Mouse (Mus musculus) heart, adult 2 months (tissue): ENCODE results near the gene Gon7. TPM values are rescaled to one million over a fixed set of nuclear protein-coding genes. Genes with fewer than 3 reads are reported as not detected.
A peak's percentile ranks its signal among the peaks of the same experiment; 100 is the strongest.

ENCODE experiments used
- DNase-seq, 2 experiments: peaks; one replicate each; pipeline ENCODE4 v3.0.0; 2021
- H3K27ac ChIP-seq: fragments of 200-600 bp; 2 replicates; pipeline ENCODE4 v1.8.1; 2022
- H3K27me3 ChIP-seq: fragments of 200-500 bp; 2 replicates; pipeline ENCODE4 v1.6.1; 2012; ENCODE audit warnings: mild to moderate bottlenecking, low read length, inconsistent platforms, mixed read lengths; ENCODE audit not compliant: control insufficient read depth, insufficient read depth
- H3K36me3 ChIP-seq: fragments of 200-500 bp; 2 replicates; pipeline ENCODE4 v1.6.1; 2012; ENCODE audit warnings: low read length, inconsistent platforms; ENCODE audit not compliant: control insufficient read depth, insufficient read depth
- H3K4me1 ChIP-seq: fragments of 200-500 bp; 2 replicates; pipeline ENCODE4 v1.6.1; 2011; ENCODE audit warnings: low read length; ENCODE audit not compliant: control insufficient read depth, insufficient read depth
- H3K4me3 ChIP-seq: fragments of 200-600 bp; 2 replicates; pipeline ENCODE4 v1.8.1; 2022
- H3K79me2 ChIP-seq: fragments of 200-500 bp; replicated peaks from 2 replicates; pipeline ENCODE4 v1.6.1; 2012; ENCODE audit warnings: mild to moderate bottlenecking, inconsistent platforms, low read length, moderate library complexity, mixed read lengths; ENCODE audit not compliant: control insufficient read depth, insufficient read depth
- H3K9ac ChIP-seq: fragments of 200-500 bp; 2 replicates; pipeline ENCODE4 v1.6.1; 2012; ENCODE audit warnings: low read depth, mild to moderate bottlenecking, control low read depth, inconsistent platforms, low read length, mixed read lengths
- CTCF ChIP-seq: fragments of 200-600 bp; IDR thresholded peaks from 2 replicates; pipeline ENCODE4 v1.8.1; 2022; ENCODE audit warnings: antibody characterized with exemption, mild to moderate bottlenecking, moderate library complexity
- EP300 ChIP-seq: fragments of 200-500 bp; IDR thresholded peaks from 2 replicates; pipeline ENCODE4 v1.6.1; 2011; ENCODE audit warnings: low read depth, low read length, control low read depth; ENCODE audit not compliant: insufficient read depth
- POLR2A ChIP-seq: fragments of 200-500 bp; IDR thresholded peaks from 2 replicates; pipeline ENCODE4 v1.6.1; 2011; ENCODE audit warnings: mild to moderate bottlenecking, low read depth, low read length, control low read depth; ENCODE audit not compliant: insufficient read depth
- WGBS: fragments of 180-500 bp; shearing (Covaris S2); methylation state at CpG from one replicate; pipeline ENCODE4 v1.1.7; 2018; 5-methylcytosine and 5-hydroxymethylcytosine counted together
- intact Hi-C: fragments of 180-260 bp; cut with DNase I; formaldehyde crosslinking; loops from one replicate; pipeline ENCODE4 v1.15.1; 2025
- polyA plus RNA-seq: library from polyadenylated mRNA; depleted of rRNA; stranded (reverse); fragments of >200 nt; gene quantifications from 2 replicates; pipeline ENCODE4 v1.2.3, GENCODE M21; 2012
- total RNA-seq, 2 experiments: library from RNA; stranded (reverse); gene quantifications; 2 replicates each; pipeline ENCODE4 v1.2.3; 2021

Gon7 gene
- total and polyA plus RNA-seq, 3 experiments = 5.9 to 10.4 (median 9.8) TPM

GRCm38 (mm10) chr12:102782841-102783240 lies 25.2 kb upstream of the Gon7 start:
- no peaks in the 10 kb centered on the region for H3K27me3 ChIP-seq
- WGBS = 86% methylated on average over 5 of the region's 5 CpGs
- no peaks in the 10 kb centered on the region for H3K4me1 ChIP-seq
- H3K36me3 ChIP-seq = no peaks in the 10 kb centered on the region; the same call in 1 of the 2 replicates
- H3K4me3 ChIP-seq = no peak overlapping the region
- H3K9ac ChIP-seq = no peak overlapping the region
- DNase-seq = no peak
- no peaks in the 10 kb centered on the region for H3K79me2 ChIP-seq
- no peak for TF ChIP-seq POLR2A
- no peak for TF ChIP-seq CTCF
- TF ChIP-seq EP300 = no peak
- intact Hi-C loops = loop anchor here (10.0 kb wide), 1 partner anchor 282 kb away; no protein-coding TSS in a partner anchor
- H3K27ac ChIP-seq = no peak overlapping the region

- Histone ChIP-seq H3K36me3 (no peaks in the 10 kb centered on the region), H3K27me3 (no peaks in the 10 kb centered on the region), H3K9ac (no peak overlapping the region), H3K27ac (no peak overlapping the region), H3K4me1 (no peaks in the 10 kb centered on the region), H3K4me3 (no peak overlapping the region), H3K79me2 (no peaks in the 10 kb centered on the region)
- WGBS = 57% methylated on average over 3 of the region's 3 CpGs
- TF ChIP-seq EP300 = no peak
- peak; percentile 44 for TF ChIP-seq CTCF
- DNase-seq = no peak
- intact Hi-C loops = no loop called here
These were observed 21.8 kb upstream of the Gon7 start for GRCm38 (mm10) chr12:102779452-102779851.

GRCm38 (mm10) chr12:102778151-102778550 lies 20.5 kb upstream of the Gon7 start:
- intact Hi-C loops = no loop called here
- Histone ChIP-seq H3K36me3 (no peaks in the 10 kb centered on the region), H3K9ac (no peak overlapping the region), H3K27ac (no peak overlapping the region), H3K27me3 (no peaks in the 10 kb centered on the region), H3K4me1 (no peaks in the 10 kb centered on the region), H3K79me2 (no peaks in the 10 kb centered on the region), H3K4me3 (no peak overlapping the region)
- WGBS = 85% methylated on average over 5 of the region's 5 CpGs
- no peak for TF ChIP-seq CTCF
- TF ChIP-seq POLR2A = no peak
- no peak for TF ChIP-seq EP300
- no peak for DNase-seq

GRCm38 (mm10) chr12:102776035-102776434 lies 18.4 kb upstream of the Gon7 start:
- H3K4me3 ChIP-seq = no peak overlapping the region
- H3K27me3 ChIP-seq = no peaks in the 10 kb centered on the region
- DNase-seq = no peak
- no peak overlapping the region for H3K9ac ChIP-seq
- H3K27ac ChIP-seq = no peak overlapping the region
- WGBS = 81% methylated on average over 14 of the region's 14 CpGs
- TF ChIP-seq CTCF = no peak
- no peak for TF ChIP-seq EP300
- TF ChIP-seq POLR2A = no peak
- H3K4me1 ChIP-seq = no peaks in the 10 kb centered on the region
- intact Hi-C loops = no loop called here
- H3K79me2 ChIP-seq = no peaks in the 10 kb centered on the region
- H3K36me3 ChIP-seq = no peaks in the 10 kb centered on the region

- H3K27me3 ChIP-seq = no peaks in the 10 kb centered on the region
- no peaks in the 10 kb centered on the region for H3K4me1 ChIP-seq
- intact Hi-C loops = no loop called here
- H3K4me3 ChIP-seq = no peak overlapping the region
- 92% methylated on average over 5 of the region's 5 CpGs for WGBS
- DNase-seq = no peak
- H3K36me3 ChIP-seq = no peaks in the 10 kb centered on the region
- H3K9ac ChIP-seq = no peak overlapping the region
- H3K27ac ChIP-seq = no peak overlapping the region
- H3K79me2 ChIP-seq = no peaks in the 10 kb centered on the region
- no peak for TF ChIP-seq EP300
- no peak for TF ChIP-seq CTCF
- TF ChIP-seq POLR2A = no peak
These were observed 15.1 kb upstream of the Gon7 start for GRCm38 (mm10) chr12:102772676-102773075.

- Histone ChIP-seq H3K9ac (no peak overlapping the region), H3K4me1 (no peaks in the 10 kb centered on the region), H3K4me3 (no peak overlapping the region), H3K36me3 (no peaks in the 10 kb centered on the region), H3K27ac (no peak overlapping the region), H3K79me2 (no peaks in the 10 kb centered on the region), H3K27me3 (no peaks in the 10 kb centered on the region)
- DNase-seq = no peak
- intact Hi-C loops = no loop called here
- TF ChIP-seq POLR2A (no peak), EP300 (no peak), CTCF (no peak)
- 95% methylated on average over 8 of the region's 8 CpGs for WGBS
These were observed 14.0 kb upstream of the Gon7 start for GRCm38 (mm10) chr12:102771601-102772000.

- DNase-seq = no peak
- Histone ChIP-seq H3K79me2 (no peaks in the 10 kb centered on the region), H3K4me1 (no peaks in the 10 kb centered on the region), H3K27me3 (no peaks in the 10 kb centered on the region), H3K36me3 (no peaks in the 10 kb centered on the region; the same call in 1 of the 2 replicates), H3K27ac (no peak overlapping the region), H3K9ac (no peak overlapping the region), H3K4me3 (no peak overlapping the region)
- TF ChIP-seq CTCF = peak; percentile 53
- no peak for TF ChIP-seq POLR2A
- 94% methylated on average over 4 of the region's 4 CpGs for WGBS
- intact Hi-C loops = no loop called here
These were observed 11.4 kb upstream of the Gon7 start for GRCm38 (mm10) chr12:102769000-102769399.
